Mouse (Mus musculus) bone marrow macrophage, adult 2 months (primary cell): ENCODE data around the gene Kcnk12. TPM values are rescaled to one million over a fixed set of nuclear protein-coding genes. Genes with fewer than 3 reads are reported as not detected.

Source experiments
- H3K27ac ChIP-seq: 2 replicates; pipeline ENCODE4 v1.5.1; 2012; ENCODE audit warnings: low read depth, low read length; ENCODE audit not compliant: insufficient read depth
- H3K4me1 ChIP-seq: 2 replicates; pipeline ENCODE4 v1.6.1; 2012; ENCODE audit warnings: low read length; ENCODE audit not compliant: control insufficient read depth, insufficient read depth
- H3K4me3 ChIP-seq: 2 replicates; pipeline ENCODE4 v1.5.1; 2012; ENCODE audit warnings: mild to moderate bottlenecking, low read length, moderate library complexity; ENCODE audit not compliant: insufficient read depth
- CTCF ChIP-seq: IDR thresholded peaks from 2 replicates; pipeline ENCODE4 v1.5.1; 2012; ENCODE audit warnings: low read depth, mild to moderate bottlenecking, low read length, moderate library complexity
- POLR2A ChIP-seq: IDR thresholded peaks from 2 replicates; pipeline ENCODE4 v1.6.1; 2012; ENCODE audit warnings: mild to moderate bottlenecking, low read depth, low read length, borderline replicate concordance
- polyA plus RNA-seq: library from polyadenylated mRNA; stranded (reverse); fragments of >200 nt; gene quantifications from 2 replicates; pipeline ENCODE4 v1.2.4, GENCODE M21; 2012; ENCODE audit not compliant: missing spikeins, insufficient read depth, insufficient read length

Kcnk12 gene
- polyA plus RNA-seq, 1 experiment, result 0.83 TPM

DNA sequence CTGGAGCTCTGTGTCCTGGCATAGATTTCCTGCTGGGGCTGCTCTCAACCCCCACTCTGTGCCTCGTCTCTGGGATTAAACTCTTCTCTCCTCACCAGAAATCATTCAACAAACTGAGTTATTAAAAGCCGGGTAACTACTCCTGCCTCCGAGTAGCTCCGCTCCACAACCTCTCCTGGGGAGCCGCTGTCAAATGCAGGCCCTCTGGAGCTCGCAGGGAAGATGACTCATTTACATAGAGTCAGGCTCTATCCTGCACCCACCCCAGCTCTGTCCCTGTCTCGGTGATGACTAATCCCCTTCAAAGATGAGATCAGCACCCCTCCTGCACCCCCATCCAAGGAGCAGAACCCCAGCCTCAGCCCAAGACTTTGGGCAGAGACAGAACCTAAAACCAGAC lies 34.6 kb downstream of the Kcnk12 start:
- Histone ChIP-seq H3K4me3 (no peak overlapping the region), H3K4me1 (no peaks in the 10 kb centered on the region), H3K27ac (no peak overlapping the region)
- no peak for TF ChIP-seq POLR2A
- TF ChIP-seq CTCF, result no peak

DNA sequence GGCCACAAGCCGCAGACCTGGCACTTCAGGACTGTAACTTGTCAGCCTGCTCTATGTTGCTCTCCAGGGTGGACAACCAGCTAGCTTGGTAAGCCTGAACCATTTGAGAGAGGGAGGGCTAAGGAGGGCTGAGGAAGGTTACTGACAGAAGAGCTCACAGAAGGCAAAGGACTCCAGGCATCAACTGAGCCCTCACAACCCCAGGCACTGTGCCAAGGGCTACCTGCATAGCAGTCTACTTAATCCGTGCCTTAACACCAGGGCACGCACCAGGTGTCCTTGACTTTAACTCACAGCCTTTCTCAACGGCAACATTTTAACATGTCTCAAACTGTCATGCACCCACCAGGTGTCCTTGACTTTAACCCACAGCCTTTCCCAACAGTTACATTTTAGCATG lies 37.5 kb downstream of the Kcnk12 start:
- Histone ChIP-seq H3K4me1 (no peaks in the 10 kb centered on the region), H3K27ac (no peak overlapping the region), H3K4me3 (no peak overlapping the region)
- no peak for TF ChIP-seq POLR2A
- TF ChIP-seq CTCF, result no peak

DNA sequence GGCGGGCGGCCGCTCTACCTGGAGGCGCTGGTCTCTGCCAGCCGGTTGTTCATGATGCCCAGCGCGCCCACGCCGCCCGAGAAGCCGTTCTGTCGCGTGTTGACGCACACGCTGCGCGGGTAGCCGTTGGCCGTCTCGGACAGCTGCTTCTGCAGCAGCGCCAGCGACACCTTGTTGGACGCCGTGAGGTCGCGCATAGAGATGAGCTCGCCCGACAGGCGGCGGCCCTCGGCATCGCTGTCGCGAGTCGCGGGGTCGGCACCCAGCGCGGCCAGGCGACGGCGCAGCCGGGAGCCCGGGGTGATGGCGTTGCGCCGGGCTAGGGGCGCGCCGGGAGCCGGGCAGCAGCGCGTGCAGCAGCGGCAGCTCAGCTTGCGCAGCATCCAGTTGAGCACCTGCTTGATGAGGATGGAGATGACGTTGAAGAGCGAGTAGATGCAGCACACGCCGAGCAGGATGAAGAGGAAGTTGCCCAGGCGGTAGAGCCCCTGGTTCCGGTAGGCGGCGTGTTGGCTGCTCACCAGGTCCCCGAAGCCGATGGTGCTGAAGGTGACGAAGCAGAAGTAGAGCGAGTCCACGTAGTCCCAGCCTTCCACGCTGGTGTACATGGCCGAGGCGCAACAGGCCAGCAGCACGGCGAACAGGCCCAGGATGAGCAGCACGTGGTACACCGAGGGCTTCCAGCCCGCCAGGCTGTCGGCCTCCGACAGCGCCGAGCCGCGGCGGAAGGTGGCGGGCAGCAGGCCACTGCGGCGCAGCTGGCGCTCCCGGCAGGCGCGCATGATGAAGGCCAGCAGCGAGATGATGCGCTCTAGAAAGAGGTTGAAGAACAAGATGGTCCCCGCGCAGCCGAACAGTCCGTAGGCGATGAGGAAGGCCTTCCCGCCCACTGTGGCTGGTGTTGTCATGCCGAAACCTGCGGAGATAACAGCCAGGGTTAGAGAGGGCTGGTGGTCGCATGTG lies 51.6 kb downstream of the Kcnk12 start:
- Histone ChIP-seq H3K4me3 (no peak overlapping the region), H3K27ac (no peak overlapping the region), H3K4me1 (no peaks in the 10 kb centered on the region)
- no peak for TF ChIP-seq POLR2A
- no peak for TF ChIP-seq CTCF

DNA sequence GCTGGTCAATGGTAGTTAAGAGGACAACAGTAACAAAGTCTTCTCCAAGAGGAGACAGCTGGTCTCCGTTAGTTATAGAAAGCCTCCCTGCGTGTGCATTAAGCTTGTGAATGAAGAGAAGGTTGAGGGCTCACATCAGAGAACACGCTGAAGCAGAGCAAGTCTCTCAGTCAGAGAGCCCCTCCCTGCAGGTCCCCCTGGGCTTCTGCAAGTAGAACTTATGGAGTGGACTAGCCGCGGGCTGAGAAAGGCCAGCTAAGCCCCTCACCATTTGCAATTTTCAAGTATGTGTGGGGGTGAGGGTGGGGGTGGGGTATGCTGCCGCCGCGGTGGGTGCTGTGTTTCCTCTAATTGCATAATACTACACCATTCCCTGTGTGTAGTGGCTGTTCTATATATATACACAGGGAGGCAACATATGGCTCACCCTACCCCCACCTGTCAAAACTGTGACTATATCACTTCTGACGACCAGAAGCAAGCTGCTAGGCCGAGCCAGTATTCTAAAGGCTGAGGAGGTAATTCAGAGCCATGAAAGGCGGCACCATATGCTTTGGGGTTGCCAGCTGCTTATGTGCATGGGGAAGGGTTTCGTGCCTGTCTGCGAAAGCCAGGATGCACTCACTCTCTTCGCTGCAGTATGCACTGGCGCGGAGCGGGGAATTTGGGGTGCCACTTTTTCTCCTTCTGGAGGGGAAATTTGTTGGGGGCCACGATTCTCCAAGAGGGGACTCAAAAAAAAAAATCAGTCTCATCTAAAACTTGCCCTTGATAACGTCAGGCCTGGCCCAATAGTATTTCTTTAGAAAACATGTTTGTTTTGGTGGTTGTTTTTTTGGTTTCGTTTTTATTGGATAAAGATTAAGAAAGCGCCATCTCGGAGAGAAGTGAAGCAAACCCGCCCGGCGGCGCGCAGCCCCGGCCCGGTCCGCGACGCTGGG lies 52.5 kb downstream of the Kcnk12 start:
- Histone ChIP-seq H3K27ac (no peak overlapping the region), H3K4me1 (no peaks in the 10 kb centered on the region), H3K4me3 (no peak overlapping the region)
- TF ChIP-seq POLR2A (no peak), CTCF (no peak)

DNA sequence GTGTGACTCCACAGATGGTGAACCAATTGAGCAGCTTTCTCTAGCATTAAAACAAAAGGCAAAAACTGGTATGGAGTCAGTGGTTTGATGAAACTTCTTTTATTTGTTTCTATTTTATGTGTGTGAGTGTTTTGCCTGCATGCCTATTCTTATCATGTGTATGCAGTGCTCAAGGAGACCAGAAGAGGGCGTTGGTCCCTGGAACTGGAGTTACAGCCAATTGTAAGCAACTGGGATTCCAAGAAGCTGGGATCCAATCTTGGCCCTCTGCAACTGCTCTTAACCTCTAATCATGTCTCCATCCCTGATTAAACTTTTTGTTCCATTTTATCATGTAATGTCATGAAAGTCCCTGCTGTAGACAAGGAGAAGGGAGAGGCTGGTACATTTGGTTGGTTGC lies 58.0 kb downstream of the Kcnk12 start:
- TF ChIP-seq POLR2A (no peak), CTCF (no peak)
- no peak overlapping the region for H3K27ac ChIP-seq

DNA sequence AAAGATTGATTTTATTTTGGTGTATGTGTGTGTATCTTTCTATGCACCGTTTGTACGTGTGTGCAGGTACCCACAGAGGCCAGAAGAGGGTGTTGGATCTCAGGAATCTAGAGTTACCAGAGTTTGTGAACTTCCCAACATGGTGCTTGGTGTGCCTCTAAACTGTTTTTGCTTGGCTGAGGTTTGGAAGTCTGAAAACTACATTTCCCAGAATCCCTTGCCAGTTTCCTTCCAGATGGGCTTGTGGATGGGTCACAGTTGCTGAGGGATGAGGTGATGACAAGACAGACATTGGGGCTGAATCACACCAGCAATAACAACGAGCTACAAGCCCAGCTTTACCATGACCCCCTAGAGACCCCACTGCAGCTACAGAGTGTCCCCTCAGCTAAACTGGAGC lies 60.6 kb downstream of the Kcnk12 start:
- H3K27ac ChIP-seq, result no peak overlapping the region
- no peak overlapping the region for H3K4me3 ChIP-seq
- no peak for TF ChIP-seq CTCF
- H3K4me1 ChIP-seq, result peaks cover 6% of the 10 kb centered on the region

More for the DNA sequence above, 58.0 kb downstream of the Kcnk12 start:
- Histone ChIP-seq H3K4me1 (no peaks in the 10 kb centered on the region), H3K4me3 (no peak overlapping the region)

DNA sequence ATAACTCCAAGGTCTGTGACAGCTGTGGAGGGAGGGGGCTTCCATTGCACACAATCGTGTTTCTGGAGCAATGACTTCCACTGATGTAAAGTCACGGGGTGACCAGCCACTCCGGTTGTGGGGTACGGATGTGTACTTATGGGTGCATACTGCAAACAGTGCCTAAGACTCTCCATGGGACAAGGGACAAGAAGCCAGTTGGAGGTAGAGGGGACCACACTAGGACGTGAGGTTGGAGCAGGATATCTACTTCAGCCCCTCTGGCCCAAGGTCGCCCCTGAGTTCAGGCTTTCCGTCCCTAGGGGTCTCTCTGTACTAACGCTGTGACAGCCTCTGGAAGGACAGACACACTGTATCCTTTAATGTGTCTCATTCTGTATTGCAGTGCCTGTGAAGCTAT lies 63.3 kb downstream of the Kcnk12 start:
- Histone ChIP-seq H3K27ac (no peak overlapping the region), H3K4me3 (no peak overlapping the region), H3K4me1 (peaks cover 6% of the 10 kb centered on the region)
- no peak for TF ChIP-seq POLR2A
- no peak for TF ChIP-seq CTCF

DNA sequence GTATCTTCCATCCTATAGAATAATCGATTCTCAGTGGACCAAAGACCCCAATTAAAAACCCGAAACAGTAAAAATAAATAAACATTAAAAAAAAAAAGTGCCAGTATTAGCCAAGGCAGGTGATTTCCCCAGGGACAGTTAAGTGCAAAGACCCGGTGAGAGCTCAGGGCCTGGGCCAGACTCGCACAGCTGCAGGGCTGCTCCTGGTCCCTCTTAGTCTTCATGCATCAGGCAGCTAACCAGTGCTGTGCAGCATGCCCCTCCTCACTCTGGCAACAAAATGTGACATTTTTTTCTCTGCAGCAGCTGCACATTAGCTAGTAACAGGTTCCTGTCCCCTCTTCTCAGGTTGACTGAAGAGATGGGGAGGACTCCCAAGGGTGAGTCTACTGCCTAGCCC lies 65.8 kb downstream of the Kcnk12 start:
- Histone ChIP-seq H3K4me3 (no peak overlapping the region), H3K27ac (no peak overlapping the region), H3K4me1 (peaks cover 6% of the 10 kb centered on the region)
- TF ChIP-seq CTCF, result no peak
- no peak for TF ChIP-seq POLR2A

DNA sequence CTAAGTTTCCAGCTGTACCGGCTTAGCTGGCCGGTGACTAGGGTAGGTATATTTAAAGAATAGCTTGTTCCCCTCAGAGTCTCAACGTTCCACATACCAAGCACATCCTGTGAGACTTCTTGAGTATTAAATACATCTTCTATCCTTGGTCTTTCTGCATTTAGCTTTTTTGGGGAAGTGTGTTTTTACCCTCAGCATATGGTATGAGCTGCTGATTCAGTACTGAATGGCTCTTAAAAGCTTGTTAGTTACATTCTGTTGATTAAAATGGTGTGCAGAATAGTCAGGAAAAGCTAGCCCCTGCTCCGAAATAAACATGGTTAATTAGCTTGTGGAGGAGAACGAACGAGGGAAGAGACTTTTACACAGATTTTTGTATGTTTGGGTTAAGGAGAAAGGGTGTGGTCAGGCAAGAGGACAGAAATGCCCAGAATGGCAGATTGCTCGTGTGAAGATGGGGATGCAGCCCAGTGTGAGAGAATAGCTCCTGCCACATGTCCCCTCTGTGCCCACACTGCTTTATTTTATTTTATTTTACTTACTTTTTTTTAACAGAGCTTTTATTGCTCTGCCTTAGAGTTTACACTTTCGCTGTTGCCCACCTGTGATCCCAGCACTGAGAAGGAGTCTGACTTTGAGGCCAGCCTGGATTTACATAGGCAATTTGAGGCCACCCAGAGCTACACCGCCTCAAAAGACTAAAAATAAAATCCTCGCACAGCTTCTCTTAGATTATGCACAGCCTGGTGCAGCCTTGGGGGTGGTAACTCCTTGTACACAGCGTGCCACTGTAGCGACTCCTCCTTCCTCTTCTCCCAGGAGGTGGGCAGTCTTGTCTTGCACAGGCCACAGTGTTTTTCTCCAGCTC lies 71.1 kb downstream of the Kcnk12 start:
- H3K4me3 ChIP-seq, result no peak overlapping the region
- no peaks in the 10 kb centered on the region for H3K4me1 ChIP-seq
- no peak overlapping the region for H3K27ac ChIP-seq
- no peak for TF ChIP-seq CTCF
- TF ChIP-seq POLR2A, result no peak
